Mouse (Mus musculus): Measurements from ENCODE around the gene Crybg3. TPM values are rescaled to one million over a fixed set of nuclear protein-coding genes. Genes with fewer than 3 reads are reported as not detected.

Gene Crybg3
- total RNA-seq, 2 experiments from 2014 or later: 14.4 to 18.0 TPM

DNA sequence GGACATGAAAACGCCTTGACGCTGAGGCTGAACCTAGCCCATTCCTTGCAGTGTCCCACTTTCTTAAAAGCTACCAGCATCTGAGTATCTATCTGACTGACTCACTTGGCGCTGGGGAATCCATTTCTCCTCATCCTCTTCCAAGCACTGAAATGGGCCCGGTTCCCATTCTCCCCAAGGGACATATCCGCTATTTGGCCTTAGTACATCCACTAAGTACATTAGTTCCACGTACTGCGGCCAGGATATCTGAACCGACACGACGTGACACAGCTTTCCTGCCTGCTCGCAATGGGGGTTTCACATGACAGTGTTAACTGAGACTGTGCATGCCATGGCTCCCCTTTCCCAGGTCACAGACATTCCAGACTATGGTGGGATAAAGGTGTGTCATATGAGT lies 66.4 kb downstream of the Crybg3 start:
- DNase-seq (ENCODE audit: low spot score in 2 of 2): no peak

DNA sequence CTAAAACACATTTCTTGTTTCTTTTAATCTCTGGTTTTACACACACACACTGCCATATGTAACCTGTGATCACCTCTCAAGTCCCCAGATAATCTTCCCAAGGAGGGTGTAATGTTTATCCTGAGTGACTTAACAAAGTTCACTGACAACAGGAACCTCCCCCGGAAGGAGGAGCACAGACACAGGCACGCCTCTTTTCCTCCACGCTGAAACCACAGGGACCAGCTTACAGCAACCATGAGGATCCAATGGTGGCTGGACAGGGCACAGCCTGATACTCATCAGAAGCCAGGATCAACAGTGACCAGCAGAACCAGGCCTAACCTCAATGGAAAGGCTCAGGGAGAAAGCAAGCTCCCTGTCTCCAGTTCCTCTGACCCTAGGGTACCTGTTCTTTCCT lies 68.2 kb downstream of the Crybg3 start:
- no peak for DNase-seq (ENCODE audit: low spot score in 2 of 2)

DNA sequence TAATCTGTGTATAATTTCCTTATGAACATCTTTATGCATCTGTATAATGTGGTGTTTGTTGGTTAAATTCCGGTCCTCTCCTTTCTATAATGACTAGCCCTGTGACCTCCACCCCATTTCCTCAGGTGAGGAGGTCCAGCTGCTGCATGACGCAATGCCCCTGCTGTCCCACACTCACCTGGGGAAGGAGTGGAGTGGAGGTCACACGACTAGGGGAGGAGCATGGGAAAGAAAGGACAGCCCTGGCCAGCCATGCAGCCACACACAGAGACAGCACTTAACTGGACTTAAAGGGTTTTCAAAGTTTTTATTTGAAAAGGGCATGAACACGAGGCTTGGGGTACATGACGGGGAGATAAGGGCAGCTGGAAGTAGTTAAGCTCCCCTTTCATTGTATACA lies 69.5 kb downstream of the Crybg3 start:
- no peak for DNase-seq (ENCODE audit: low spot score in 2 of 2)

DNA sequence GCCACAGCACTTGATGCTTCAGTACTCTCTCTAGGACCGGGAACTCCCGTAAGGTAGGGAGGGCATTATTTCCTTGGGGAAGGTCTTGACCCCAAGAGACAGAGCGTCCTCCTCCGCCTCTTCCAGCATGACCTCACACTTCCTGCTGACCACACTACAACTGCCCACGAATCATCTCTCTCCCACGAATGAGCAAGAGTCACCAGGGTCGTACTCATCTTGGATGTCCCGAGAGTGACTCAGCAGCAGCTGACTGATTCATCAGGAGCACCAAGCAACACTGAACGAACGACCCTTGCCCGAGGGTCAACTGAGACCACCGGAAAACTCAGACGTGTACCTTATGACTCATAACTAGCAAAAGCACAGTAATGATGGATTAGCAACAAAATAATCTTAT lies 71.2 kb downstream of the Crybg3 start:
- DNase-seq (ENCODE audit: low spot score in 2 of 2): no peak

DNA sequence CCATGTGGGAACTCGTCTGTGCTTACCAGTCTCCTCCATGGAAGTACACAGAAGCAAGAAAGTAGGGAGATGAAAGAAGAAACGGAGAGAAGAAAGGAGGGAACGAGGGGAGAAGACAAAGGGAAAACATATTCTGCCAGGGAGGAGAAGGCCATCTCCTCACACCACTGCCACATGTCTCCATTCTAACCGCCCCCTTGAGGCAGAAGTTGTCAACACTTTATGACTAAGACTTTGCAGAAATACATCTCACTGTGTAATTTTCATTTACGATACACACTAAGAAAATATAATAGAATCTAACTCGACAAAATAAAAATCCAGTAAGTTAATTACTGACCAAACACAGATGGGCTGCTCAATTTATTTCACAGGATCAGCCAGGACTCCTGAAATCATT lies 73.8 kb downstream of the Crybg3 start:
- DNase-seq (ENCODE audit: low spot score in 2 of 2): no peak

DNA sequence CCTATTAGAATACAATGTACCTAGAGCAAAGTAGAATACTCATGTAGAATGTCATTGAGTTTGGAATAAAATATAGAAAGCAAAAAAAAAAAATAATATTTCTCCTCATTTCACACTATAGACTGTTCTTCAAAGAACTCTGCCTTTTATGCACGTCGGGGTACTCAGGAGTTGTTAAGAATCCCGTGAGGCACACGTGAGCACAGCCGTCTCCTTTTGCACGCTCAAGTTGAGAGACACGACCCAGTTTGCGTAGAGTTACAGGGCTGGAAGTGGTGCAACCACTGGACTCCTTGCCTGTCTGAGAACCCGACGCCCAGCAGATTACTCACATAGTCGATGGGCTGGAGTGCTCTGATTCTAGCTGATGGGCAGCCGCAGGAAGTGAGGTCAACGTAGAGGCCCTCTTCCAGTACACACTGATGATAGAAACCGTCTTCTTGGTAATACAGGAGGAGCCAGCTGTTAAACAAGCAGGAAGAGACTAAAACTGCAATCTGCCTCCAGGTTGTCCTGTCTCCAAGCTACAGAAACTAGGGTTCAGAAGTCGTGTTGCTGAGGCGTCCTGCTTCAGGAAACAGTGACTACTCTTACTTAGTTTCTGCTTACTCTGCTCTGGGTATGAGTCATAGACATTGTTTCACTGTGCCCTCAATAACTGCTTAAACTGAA lies 78.9 kb downstream of the Crybg3 start:
- DNase-seq (ENCODE audit: low spot score in 2 of 2): no peak

DNA sequence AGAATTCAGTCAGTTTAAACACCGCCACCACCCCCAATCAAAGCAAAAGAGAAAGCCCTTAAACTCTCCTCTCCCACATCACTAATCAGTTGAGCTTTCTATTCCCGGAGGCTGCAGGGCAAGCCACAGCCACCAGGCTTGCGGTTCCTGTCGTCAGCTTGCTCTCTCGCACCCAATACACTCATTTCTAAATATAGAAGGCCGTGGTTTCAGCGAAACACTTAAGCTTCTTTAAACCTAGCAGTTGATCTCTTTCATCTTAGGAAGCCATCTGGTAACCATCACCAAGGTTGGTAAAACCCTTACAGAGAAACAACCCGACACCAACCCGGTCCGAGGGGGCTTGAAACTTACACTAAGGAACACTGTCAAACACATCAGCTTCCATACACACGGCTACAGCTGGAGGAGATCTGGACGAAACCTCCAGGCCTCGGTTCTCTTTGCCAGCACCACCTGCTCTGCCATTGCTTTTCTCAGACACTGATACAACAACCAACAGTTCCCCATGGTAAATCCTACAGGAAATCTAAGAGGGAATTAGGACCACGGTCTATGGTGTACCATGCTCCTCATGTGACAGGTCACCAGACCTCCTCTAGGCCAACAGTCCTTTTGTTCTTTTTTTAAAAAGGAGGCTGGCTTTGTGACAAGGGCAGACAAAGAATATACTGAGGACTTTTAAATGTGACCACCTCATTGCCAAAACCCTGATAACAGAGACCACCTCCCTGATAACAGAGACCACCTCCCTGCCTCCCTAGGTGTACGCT lies 83.1 kb downstream of the Crybg3 start:
- no peak for DNase-seq (ENCODE audit: low spot score in 2 of 2)

DNA sequence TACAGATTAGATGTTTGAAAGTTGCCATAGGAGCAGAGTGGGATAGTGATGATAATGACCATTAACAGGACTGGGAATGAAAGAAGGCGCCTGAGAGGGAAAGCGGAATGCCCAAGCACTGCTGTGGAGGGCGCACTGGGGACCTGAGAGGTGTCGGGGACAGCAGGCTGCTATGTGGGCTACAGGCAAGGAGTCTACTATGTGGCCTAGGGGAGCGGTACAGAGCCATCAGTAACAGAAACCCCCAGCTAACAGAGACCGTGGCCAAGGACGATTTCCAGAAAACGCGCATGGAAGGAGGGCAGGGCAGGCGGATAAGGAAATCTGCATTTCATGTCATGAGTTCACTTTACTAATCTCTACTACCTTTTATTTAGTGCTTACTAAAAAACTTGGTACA lies 83.8 kb downstream of the Crybg3 start:
- no peak for DNase-seq (ENCODE audit: low spot score in 2 of 2)

DNA sequence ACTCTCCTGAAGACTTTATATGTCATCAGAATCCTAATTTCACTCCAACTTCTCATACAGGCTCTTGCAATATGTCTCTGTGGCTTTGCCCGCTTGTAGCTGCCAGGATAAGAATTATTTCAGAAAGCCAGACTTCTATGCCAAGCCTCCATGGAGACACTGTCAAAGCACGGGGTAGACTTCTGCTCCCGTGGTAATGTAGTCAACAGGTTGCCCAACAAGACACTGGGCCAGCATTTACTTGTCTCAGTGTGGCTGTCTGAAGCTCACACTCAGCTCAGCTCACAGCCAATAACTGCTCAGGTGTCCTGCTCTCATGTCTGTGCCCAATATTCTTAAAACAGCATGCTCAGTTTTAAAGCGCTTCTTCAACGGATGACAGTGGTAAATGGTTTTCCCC lies 85.6 kb downstream of the Crybg3 start:
- DNase-seq (ENCODE audit: low spot score in 2 of 2): no peak

DNA sequence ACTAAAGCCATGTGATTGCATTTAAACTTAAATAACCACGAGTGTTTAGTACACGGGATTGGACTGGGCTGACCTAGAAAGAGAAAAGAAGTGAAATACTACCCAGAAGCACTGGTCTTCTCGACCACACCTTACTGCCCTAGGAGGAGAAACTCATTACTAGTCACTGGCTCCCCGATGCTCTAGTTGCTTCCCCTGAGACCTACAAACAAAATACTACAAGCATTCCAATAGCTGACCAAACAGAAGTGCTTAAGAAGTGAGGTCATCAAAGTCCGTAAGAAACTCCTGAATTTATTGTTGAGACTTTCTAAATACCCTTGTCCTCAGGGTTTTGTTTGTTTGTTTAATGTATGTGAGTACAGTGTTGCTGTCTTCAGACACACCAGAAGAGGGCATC lies 90.9 kb downstream of the Crybg3 start:
- no peak for DNase-seq (ENCODE audit: low spot score in 2 of 2)

DNA sequence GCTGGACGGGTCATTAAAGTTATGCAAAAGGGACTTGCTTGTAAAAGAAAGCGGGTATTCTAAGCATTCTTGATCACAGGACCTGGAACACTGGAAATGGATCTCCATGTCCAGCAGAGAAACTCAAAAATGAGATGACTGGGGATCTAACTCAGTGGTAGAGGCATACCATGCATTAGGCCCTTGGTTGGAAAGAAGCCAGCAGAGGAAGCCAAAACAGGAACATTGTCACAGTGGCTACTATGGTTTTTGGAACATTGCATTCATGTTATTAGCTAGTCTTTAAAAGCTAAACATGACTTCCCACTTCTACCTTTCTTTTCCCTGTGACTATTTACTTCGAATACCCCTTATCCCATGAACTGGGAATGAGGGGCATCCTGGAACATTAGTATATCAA lies 101.6 kb downstream of the Crybg3 start:
- DNase-seq (ENCODE audit: low spot score in 2 of 2): no peak

DNA sequence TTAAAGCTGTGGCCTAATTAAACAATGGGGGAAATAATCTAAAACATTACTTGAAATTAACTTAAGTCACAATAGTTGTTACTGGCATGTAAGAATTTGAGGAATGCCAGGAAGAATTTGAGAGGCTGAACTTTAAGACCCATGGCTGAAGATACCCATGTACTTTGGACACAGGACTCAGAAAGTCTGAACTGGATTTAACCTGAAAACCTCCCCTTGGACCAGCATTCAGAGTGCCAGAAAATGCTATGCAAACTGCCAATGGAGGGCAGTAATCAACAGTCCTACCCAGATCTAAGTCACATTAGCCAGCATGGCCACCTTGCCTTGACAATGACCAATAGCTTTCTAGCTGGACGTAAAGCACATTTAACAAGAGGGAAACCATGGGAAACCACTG lies 102.8 kb downstream of the Crybg3 start:
- no peak for DNase-seq (ENCODE audit: low spot score in 2 of 2)

DNA sequence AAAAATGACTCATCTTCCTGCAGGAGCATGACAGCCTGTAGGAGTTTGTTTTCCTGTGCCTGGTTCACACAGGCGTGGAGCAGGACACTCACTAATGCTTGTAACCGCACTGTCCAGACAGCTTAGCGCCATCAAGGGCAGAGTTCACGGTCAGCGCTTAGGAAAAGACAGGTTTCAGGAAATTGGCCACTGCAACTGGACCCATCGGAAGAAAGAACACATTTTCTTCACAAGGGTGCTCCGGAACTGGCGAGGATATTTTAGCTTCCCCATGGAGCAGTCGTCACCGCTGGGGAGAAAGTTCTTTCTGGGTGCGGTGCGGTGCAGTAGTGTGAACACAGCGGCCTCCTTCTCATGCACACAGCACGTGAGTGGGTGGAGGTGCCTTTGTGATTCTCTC lies 107.6 kb downstream of the Crybg3 start:
- DNase-seq (ENCODE audit: low spot score in 2 of 2): no peak

DNA sequence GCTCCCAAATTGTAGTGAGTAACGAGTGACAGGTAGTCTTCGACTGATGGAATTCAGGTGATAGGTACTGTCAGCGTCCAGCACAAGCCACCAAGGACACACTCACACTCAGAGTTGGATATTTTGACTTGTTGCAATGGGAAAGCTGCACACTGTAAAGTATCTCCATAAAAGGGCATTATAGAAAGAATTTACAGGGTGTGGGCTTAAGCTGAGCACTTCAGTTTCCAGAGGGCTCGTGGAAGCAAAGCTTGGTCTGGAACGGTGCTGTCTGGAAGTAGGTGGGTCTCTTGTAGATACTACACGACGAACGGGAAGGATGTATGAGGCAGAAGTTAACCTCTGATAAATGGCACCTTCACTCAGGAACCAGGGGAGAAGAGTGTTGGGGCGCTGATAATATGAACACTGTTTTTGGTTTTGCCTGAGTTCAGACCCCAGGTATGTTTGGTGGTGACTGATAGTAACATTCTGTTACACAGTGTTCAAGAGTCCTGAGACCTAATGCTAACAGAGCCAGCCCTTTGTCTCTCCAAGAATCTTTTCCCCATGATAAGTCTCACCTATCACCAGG lies 112.7 kb downstream of the Crybg3 start:
- no peak for DNase-seq (ENCODE audit: low spot score in 2 of 2)

DNA sequence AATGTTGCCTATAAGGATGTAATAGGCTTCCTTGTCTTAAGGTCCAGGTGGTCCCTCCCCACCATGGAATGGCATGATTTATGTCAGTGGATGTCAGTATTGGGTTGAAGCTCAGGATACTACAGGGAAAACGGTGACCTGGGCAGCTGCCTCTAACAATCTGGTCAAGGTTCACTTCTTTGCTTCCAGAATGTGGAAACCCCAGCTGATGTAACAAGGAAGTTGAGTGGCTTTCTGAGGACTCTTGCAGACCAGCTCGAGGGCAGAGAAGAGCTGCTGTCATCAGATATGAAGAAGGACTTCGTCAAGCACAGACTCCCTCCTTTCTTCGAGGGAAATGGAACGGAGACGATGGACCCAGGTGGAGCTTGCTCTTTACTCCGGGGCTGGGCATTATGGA lies 113.5 kb downstream of the Crybg3 start:
- no peak for DNase-seq (ENCODE audit: low spot score in 2 of 2)

DNA sequence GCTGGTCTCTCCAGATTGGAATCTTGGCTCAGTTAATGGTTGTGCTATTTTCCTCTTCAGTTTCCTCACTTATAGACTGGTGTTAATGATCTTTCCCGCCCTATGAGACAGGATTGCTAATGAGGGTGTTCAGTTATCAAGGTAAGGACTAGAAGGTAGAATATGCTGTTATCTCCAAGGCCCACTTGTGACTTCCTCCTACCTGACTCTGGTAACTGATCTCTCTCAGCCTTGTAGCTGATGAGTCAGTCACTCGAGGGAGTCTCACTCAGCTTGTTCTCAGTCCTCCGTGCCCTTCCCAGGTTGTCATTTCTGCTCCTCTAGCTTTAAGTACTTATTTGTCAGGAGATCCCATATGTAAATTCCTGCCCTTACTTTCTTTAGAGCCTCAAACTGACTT lies 122.8 kb downstream of the Crybg3 start:
- no peak for DNase-seq (ENCODE audit: low spot score in 2 of 2)

DNA sequence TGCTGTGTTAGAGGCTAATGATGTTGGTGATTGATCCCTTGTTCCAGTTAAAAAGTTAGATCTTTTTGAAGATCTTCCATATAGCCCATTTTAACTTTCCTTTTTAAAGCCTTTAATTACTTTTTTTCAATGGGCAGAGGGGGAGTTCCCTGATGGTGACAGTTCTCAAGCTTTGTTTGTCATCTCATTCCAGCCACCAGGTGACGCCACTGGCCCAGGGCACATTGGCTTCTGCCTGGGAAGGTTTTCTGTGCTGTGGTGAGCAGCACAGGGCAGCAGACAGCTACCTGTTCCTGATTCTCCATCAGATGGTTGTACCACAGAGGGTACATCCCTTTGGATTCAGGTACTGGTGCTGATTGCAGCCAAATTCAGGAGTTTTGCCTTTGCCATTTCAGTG lies 126.0 kb downstream of the Crybg3 start:
- peak; percentile 21 to 27 for DNase-seq (ENCODE audit: low spot score in 2 of 2)

DNA sequence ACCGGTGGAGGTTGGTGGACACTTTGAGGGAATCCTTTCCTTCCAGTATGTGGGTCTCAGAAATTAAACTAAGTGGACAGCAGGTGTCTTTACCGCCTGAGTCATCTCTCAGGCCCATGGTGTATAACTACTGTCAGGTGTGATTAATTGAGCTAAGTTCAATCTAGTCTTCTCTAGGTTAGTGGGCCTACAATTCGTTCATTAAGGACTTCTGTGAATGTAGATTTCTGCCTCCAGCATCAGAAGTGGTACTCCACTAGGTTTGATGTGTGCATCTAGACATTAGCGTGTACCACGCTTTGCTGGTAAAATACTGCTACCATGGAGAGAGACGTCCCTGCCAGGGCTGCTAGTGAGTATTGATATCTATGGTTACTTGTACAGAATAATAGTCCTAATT lies 128.2 kb downstream of the Crybg3 start:
- DNase-seq (ENCODE audit: low spot score in 2 of 2): no peak

DNA sequence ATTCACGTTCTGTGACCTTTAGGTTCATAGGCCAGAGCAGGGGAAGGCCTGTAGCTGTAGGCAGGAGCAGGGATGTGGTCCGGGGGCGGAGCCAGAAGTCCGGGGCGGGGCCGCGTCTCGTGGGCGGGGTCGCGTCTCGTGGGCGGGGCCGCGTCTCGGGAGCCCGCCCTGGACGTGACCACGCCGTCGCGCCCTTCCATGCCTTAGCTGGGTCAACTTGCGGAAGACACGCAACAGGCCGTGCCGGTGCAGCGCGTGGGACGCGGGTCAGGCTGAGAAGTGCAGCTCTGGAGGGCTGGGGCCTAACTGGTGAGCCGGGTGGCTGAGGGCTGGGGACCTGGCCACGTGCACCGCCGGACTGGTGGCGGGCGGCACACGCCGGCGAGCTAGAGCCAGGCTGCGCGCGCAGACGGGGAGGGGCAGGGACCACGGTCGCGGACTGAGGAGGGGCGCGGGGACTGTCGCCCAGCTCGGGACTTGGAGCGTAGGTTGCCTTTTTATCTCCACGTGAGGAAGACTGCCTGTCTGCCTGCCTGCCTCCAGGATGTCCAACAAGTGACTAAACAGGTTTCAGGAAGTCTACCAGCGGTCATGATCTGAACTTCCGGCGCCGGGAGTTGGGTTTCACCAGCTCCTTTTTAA lies 129.0 kb downstream of the Crybg3 start, which contains the start of gene Riox2:
Gene Riox2 (plus strand): TSS at position 139 of the 642 bp plus-strand sequence.
- DNase-seq (ENCODE audit: low spot score in 2 of 2): peak; percentile 70 to 77

DNA sequence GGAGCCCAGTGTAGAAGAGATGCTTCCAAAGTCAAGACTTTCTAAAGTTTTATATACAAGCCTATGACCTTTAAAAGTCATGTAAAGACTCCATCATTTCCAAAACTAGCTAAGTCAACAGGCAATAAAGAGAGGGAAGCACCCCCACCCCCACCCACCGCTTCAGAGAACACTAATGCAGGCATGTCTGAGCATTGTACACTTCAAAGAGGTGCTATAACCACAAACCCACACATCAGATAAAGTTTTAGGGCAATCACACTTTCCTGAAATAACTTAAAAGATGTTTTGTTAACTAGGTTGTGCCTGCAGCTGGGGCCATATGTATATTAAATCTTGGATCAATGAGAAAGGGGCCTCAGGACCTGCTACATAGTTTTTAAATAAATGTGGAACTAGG lies 130.9 kb downstream of the Crybg3 start:
- DNase-seq (ENCODE audit: low spot score in 2 of 2): no peak

DNA sequence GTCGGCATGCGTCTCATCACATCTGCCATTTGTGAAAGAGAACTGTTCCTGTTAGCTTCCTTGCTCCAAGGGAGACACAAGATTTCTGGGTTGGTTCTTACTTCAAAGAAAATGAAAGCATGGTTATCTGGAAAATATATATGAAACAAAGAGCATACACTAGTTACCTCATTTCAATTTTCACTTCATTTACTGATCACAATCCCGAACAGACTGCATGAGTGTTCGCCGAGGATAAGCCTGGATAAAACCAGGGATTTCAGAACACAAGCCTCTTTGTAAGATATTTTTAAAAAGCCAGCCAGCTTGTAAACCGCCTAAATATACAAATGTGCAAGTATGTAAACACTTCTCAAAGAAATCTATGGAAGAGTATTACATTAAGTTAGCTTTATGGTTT lies 136.8 kb downstream of the Crybg3 start:
- DNase-seq (ENCODE audit: low spot score in 2 of 2): no peak

DNA sequence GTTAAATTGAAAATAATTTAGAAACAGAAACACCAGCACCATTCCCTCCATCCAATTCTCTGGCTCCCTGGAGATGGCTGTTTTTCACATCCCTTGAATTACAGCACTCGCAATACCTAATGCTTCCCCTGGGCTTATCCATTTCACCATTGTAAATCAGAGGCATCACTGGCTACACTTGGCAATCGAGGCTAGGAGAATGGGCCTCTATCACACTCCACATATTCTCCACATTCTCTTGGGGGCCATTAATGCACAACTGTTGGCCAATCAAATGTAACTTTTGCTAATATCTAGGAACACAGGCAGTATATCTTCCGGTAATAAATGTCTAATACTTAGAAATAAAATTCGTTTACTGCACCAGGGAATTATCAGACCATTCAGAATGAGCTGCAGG lies 137.2 kb downstream of the Crybg3 start:
- DNase-seq (ENCODE audit: low spot score in 2 of 2): no peak
